Mouse (Mus musculus) gastrocnemius, postnatal 4 days (tissue): ENCODE data around the gene Mrnip. TPM values are rescaled to one million over a fixed set of nuclear protein-coding genes. Genes with fewer than 3 reads are reported as not detected.

Experiments used
- DNase-seq, 2 experiments: peaks; one replicate each; pipeline ENCODE4 v3.0.0; 2021 to 2022; ENCODE audit warnings: low spot score in 2 of 2, mixed read lengths in 2 of 2
- total RNA-seq, 2 experiments: library from RNA; stranded (reverse); gene quantifications; 2 replicates each; pipeline ENCODE4 v1.2.3; 2021

The Mrnip gene
- total RNA-seq, 2 experiments from 2014 or later = 9.7 to 9.8 TPM

DNA sequence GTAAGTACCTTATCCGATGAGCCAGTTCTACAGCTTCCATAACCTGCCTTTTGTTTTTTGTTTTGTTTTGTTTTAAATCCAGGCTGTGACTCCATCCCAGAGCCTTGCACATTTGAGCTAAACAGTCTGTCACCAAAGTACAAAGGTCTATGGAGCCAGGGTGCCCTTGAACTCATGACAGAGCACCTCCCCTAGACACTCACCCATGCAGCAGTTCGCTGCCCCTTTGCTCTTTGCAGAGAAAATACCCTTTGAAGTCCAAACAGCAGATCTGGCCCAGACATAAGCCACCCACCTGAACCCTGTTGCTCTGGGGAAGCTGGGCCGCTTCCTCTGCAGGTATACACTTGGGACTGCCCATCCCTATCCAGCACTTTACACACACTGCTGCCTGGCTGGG, 27.3 kb downstream of the Mrnip start:
- DNase-seq = no peak

DNA sequence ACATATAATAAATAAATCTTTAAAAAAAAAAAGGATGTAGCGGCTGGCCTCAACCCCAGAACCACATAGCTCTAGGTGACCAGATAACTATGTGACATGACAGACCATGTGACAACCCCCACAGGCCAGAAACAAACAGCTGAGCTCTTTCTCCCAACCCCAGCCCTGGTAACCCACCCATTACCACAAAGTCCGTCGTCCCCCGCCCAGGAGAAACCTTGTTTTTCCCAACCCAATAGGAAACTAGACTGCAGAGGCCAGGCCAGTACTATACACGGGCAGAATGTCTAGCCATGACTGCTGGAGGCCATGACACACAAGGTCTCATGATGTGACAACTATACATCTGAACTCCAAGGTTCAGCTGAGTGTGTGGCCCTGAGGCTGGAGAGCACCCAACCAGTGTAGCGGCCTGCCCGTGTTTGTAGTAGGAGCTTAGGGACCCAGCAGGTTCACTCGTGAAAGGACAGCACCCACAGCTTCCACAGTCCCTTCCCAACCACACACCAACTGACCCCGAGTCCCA, 29.1 kb downstream of the Mrnip start:
- no peak for DNase-seq

DNA sequence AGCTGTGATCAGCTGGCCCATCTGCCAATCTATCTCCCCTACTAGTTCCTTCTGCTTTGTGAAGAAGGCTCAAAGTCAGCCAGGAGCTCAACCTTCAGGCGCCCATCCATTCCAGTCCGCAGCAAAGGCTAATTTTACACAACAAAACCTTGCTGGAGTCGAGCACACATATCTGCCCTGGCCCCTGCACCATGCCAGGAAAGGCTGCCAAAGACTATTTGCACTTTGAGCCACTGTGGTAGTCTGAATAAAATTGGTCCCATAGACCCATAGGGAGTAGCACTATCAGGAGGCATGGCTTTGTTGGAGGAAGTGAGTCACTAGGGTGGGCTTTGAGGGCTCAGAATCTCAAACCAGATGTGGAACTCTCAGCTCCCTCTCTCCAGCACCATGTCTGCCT, 31.2 kb downstream of the Mrnip start:
- no peak for DNase-seq

DNA sequence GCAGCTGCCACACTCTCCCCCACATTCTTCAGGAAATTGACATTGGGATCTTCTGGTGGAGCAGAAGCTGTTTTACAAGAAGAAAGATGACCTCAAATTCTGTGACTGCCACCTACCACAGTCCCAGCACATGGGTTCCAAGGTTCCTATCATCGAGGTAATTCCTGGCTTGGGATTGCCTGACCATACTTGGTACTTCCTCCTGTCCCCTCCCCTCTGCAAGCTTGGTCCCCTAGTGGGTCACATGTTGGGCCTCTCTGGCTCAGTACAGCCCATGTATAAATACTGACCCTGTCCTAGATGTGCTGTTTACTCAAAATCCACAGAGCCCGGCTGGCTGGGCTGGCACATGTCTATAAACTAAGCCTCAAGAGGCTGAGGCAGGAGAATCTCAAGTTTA, 31.8 kb downstream of the Mrnip start:
- no peak for DNase-seq

DNA sequence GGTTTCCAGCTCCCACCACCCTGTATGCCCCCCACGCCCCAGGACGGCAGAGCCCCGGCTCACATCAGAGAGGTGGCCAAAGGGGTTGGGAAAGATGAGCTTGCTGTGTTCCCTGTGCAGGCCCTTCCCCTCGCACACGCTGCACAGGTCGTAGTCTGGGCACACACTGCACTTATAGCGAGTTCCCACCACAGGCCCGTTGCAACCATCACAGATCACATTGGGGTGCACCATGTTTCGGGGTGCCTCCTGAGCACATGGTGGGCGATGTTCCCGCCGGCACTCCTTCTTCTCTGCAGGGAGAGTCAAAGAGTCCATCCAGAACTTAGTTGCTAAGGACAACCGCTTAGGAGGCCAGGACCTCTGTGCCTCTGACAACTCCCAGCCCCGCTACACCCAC, 33.1 kb downstream of the Mrnip start:
- DNase-seq = no peak

DNA sequence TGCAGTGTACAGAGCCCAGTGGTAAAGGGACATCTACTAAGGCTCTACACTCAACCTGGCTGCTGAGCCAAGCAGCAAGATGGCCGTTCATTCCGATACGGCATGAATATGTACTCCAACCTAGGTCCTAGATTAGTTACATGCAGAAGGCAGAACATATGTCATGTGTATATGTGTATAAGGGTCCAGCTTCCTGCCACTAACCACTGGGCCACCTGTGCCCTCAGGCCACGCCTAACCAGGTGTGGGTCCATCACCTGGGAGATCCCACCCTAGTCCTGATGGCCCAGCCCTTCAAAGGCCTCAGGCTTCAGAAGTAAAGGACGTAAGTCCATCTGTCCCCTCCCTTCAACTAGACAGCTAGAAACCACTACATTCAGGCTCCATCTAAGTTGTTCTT, 33.8 kb downstream of the Mrnip start:
- DNase-seq = no peak

DNA sequence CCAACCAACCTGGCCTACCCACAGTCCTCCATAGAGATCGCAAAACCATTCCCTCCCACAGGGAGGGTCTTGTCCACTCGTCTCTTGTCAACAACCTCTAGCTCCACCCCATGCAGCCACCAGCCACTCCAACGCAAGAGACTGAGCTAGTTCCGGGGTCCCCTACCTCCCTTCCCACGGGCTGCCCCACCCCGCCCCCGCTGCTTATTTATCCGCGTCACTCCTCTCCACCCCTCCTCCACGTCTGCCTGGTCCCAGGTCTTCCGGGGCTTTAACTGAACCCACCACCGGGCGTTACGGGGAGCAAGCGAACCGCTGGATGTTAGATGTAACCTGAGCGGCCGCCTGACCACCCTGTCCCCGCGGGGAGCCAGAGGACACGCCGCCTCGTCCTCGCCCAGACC, 35.9 kb downstream of the Mrnip start:
- peak; percentile 87 to 93 for DNase-seq

DNA sequence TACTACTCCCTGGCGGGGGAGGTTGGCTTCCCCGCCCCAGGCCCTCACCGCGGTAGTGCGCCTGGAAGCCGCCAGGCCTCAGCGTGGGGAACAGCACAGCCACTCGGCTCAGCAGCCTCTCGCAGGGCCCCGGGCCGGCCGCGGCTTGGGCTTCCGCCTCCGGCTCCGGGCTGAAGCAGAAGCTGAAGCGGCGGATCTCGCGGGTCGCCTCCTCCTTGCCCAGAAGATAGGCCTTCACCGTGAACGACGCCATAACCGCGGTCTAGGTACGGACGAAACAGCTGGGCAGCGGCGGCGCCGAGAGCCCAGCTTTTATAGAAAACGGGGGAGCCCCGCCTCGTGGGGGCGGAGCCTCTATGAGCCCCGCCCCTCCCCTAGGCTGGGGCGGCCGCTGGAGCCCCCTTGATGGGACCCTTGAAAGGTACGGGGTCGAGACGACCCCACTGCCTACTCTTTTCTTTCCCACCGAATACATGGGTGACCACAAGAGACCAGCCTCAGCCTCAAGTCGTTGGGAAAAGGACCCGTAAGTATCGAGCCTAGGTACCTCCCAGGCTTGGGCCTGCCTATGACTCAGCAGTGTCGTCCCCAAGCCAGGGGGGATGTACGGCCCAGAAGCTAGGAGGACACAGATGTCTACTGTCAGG, 36.4 kb downstream of the Mrnip start, which contains the start of the genes Sqstm1 and Mgat4b:
Gene Sqstm1, minus strand, starts transcription at position 323 of the 647 bp plus-strand sequence.
Gene Mgat4b, plus strand, starts transcription at position 386 of the 647 bp plus-strand sequence.
- peak; percentile 77 to 86 for DNase-seq

DNA sequence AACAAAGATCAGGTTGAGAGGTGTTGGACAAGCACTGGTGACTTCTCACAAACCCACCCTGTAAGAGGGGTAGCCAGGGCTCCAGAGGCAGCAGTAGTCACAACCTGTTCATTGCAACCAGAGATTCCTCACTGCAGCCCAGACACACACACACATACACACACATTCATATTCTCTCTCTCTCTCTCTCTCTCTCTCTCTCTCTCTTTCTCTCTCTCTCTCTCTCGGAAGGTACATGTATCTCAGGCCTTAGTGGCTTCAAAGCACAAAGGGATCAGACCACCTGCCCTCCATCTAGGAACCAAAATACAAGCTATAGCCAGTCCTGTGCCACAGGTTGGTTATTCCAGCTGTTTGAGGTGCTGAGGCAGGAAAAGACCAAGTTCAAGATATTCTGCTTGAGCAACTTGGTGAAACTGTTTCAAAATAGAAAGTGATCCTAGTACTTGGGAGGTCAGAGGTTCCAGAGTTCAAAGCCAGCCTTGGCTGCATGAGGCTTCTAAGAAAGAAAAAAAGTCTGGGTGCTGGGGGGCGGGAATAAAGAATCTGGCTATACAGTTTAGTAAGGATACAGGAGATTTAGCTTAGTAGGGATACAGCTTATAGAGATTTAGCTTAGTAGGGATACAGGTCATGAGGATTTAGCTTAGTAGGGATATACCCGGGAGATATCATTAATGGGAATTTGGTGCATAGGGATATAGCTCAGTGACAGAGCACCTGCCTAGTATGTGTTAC, 37.2 kb downstream of the Mrnip start:
- no peak for DNase-seq

DNA sequence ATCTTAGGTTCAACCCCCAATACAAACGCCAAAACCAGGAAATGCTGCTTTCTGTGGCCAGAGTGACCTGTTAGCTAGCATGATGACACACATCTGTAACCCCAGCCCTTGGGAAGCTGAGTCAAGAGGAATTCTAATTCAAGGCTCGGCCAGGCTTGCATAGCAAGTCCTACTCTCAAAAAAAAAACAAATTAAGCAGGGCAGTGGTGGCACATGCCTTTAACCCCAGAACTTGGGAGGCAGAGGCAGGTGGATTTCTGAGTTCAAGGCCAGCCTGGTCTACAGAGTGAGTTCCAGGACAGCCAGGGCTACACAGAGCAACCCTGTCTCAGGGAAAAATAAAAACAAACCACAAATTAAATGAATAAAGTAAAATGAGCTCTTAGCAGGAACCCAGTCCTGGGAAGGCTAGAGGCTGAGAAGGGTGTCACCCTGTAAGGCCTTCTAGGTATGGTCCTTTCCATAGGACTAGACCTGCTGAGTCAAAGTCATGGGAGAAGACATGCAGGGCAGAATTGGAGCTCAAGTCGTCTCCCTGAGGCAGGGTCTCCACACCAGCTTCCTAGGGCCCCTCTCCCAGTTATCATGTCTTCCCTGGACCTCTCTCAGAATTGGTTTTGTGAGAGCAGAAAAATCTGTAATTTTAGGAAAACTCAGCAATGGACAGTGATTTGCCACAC, 38.0 kb downstream of the Mrnip start:
- no peak for DNase-seq

DNA sequence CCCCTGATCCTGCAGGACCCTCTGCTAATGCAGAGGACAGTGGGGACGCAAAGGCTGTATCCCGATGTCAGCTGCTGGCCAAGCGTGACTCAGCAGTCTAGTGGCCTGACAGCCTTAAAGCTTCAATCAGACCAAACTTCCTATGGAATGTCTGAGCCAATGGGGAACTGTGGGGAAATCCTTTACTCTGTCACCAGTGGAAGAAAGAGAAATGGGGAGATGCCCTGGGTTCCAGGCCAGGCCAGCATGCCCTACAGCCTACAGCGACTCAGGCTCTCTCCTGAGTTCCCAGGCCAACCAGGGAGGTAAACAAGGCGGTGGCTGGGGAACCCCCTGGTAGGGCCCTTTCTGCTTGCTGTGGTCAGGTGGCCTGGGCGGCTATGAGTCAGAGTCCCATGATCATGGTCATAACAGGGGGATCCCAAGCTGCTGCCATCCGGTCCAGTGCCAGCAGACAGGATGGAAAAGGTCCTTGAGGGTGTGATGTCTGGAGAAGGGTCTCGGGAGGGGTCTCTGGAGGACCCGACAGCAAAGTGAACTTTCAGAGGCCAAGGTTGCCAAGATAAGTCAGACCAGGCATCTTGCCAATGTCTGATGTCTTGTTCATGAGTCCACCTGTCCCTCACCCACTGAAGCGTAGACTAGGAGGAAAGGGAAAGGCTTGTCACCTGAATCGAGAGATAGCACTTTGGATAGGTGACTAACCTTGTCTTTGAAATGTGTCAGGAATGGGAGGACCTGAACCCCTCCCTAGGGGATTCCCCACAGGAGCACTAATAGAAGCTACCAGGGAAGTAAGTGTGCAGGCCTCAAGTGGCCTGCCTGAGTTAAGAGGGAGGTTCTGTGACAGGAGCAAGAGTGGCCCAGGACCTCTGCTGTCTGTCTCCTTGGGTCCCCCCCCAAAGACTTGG, 38.9 kb downstream of the Mrnip start:
- DNase-seq = peak in 1 of 2 experiments; percentile 63

DNA sequence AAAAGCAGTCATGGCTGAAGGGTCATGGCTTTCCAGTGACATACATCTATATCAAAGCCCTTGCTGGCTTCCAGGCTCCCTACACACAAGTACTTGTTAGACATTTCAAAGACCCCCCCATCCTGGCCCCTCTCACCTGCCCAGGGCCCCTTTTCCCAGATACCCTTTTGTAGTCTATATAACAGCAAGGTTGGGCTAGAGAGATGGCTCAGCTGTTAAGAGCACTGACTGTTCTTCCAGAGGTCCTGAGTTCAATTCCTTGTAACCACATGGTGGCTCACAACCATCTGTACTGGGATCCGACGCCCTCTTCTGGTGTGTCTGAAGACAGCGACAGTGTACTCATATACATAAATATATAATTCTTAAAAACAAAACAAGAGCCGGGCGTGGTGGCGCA, 40.4 kb downstream of the Mrnip start:
- DNase-seq = no peak

DNA sequence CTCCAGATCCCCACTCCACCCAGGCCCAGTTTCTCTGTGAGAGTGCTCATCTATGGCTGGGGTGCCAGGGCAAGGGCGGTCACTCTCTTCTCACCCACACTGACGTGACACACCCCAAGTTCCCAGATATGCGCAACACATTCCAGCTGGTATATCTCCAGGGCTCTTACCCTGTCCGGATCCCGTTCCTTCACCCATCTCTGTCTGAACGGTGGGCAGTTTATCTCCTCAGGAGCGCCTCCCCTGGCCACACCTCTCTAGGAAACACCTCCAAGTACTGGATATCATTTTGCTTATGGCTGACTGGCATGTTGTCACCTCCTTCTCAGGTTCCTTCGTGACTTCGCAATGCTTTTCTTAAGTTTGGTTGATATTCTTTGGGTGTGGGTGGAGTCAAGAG, 41.4 kb downstream of the Mrnip start:
- DNase-seq = no peak

DNA sequence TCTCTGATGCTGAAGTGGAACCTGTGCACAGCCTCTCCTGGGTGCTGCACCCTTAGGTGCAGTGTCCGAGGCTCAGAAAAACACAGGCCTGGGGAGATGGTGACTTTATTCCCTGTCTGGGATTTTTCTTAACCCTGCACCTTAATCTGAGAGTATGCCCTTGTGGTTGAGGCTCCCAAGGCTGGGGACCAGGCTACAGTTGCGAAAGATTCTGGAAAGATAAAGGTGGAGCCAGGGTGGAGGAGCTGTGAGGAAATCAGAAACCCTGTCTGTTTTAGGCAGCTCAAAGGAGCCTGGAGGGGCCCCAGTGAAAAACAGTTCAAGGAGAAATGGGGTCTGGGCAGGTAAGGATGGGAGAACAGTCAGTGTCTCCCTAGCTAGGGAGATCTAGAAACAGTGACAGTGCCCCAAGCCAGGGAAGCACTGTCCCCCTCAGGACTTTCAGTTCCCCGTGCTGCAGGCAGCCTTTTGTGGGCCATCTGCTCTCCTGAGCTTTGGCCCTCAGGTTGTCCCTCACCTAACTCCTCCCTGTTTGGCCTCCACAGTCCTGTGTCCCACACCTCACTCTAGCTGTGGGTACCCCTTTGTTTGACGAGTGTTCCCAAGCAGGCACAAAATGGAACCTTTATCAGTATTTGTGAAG, 42.6 kb downstream of the Mrnip start:
- no peak for DNase-seq

DNA sequence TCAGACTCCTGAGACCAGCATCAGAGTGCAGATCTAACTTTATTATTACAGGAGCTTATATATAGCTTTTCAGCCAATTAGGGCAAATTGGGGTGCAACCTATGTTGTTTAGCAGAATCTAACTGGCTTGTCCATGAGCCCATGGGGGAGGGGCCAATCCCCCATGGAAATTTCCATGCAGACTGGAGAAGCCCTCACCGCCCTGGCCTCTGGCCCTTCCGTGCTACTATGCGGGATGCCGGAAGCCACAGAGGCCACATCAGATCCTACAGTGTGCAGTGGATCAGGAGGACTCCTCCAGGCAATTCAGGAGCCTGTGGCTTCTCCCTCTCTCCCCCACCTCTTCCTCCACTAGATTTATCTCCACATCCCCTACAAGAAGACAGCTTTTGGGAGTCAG, 43.6 kb downstream of the Mrnip start:
- no peak for DNase-seq

DNA sequence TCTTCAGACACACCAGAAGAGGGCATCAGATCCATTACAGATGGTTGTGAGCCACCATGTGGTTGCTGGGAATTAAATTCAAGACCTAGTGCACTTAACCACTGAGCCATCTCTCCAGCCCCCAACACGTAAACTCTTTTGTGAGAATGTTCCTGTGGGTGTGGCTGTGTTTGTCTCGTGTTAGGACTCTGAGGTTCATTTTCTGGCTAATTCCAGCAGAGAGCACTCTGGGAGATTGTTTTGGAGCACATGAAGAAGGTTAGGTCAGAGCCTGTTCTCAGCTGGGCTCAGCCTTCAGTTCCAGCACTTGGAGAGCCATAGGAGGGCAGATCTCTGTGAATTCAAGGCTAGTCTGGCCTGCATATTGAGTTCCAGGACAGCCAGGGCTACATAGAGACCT, 45.6 kb downstream of the Mrnip start:
- DNase-seq = no peak

DNA sequence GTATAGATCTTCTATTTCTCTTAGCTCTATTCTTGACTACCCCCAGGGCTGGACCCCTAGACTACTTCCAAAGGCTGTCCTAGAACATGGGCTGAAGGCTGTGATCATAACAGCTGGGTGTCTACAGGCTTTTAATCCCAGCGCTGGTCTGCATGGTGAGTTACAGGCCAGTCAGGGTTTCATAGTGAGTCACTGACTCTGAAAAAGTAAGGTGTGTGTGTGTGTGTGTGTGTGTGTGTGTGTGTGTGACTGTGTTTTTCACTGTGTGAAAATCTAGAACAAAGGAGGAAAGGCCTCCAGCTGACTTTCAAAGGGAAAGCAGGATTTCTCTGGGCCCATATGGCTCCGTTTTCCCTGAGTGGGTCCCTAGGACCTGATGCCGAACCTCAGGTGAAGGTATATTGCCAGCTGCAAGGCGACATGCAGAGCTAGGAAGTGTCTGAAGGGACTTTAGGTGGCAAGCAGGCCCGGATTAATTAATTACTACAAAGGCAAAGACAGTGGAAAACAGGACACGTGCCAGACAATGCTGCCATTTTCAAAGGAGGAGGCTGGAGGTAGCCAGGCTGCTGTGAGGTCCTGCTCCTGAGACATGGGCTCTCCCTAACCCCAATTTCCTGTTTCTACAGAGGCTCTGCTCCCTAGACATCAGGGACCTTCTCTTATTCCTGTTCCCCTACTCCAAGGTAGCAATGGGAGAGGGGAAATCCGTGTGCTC, 48.5 kb downstream of the Mrnip start:
- DNase-seq = no peak

DNA sequence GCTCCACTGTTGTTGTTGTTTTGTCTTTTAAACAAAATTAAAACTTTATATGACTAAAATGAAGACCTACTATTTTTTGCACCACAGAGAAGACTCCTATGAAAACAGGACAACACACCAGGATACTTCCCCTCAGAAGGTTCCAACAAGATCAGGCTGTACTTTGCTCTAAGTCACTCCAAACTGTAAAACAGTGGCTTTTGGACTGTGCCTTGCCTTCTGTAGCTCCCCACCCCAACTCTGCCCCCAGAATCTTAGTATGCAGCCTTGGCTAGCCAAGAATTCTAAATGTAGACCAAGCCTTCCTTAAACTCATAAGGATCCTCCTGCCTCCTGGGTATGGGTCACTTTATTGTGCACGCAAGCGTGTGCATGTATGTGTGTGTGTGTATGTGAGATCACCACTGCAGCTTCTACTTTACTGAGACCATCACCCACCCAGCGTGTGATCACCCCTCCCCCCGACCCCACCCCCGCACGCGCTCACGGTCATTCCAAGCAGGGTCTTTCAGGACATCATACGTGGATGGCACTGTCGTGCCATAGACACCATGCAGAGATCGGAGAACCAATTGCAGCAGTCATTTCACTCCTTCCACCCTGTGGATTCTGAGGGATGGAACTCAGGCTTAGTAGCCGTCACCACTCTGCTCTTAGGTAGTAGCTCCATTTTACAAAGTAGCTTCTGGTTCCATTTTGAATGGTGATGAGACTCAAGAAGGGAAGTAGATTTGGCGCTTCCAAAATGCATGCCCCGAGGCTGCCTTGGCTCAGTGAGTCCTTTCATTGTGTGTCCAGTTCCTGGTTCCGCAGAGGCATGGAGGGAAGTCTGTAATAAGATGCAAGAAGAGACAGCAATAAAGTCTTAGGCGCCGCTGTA, 49.8 kb downstream of the Mrnip start:
- DNase-seq = no peak
